8 mouse cellular contexts compared by ENCODE assay signal in genomic region chr4:135179077-135179481, GRCm38 (mm10). TPM values are rescaled to one million over a fixed set of nuclear protein-coding genes. Genes with fewer than 3 reads are reported as not detected.
DNase-seq lines count a peak whose midpoint lies in the region; ATAC-seq and TF ChIP-seq lines count a peak whose summit lies in the region.

No protein-coding gene starts in this region.

- no peak for ATAC-seq in embryonic facial prominence, embryonic 13.5 days (ENCODE audit: insufficient number of reproducible peaks, insufficient read depth, low FRiP score, low TSS enrichment, low read depth)
- no peak for ATAC-seq in lung, embryonic 14.5 days (ENCODE audit: insufficient read depth)

- no peak overlapping the region for H3K4me2 ChIP-seq in embryonic facial prominence, embryonic 13.5 days
- no peak overlapping the region for H3K4me2 ChIP-seq in lung, embryonic 14.5 days

- no peaks in the 10 kb centered on the region for H3K36me3 ChIP-seq in embryonic facial prominence, embryonic 13.5 days
- H3K36me3 ChIP-seq in embryonic facial prominence, embryonic 10.5 days (replicated peaks) = no peaks in the 10 kb centered on the region
- H3K36me3 ChIP-seq in lung, embryonic 14.5 days (ENCODE audit: insufficient read depth) = no peaks in the 10 kb centered on the region

- no peak for DNase-seq in embryonic facial prominence, embryonic 10.5 days (ENCODE audit: low spot score)
- no peak for DNase-seq in lung, embryonic 14.5 days
- no peak for DNase-seq in lung, adult 18-20 months
- peak; percentile 34 to 59 for DNase-seq in heart, postnatal 10 days
- DNase-seq in natural killer cell, adult 2 months (ENCODE audit: low spot score in 2 of 2) = peak; percentile 67 to 69
- DNase-seq in left cerebral cortex, adult 9 months (ENCODE audit: low spot score in 2 of 2) = no peak
- DNase-seq in urinary bladder, adult 18-20 months (ENCODE audit: low spot score in 2 of 2) = no peak

- intact Hi-C loops in heart, postnatal 10 days (cut with DNase I) = no loop called here

- peak overlapping the region; percentile 21; the same call in 1 of the 2 replicates for H3K9ac ChIP-seq in embryonic facial prominence, embryonic 13.5 days
- H3K9ac ChIP-seq in lung, embryonic 14.5 days = no peak overlapping the region

- peaks cover 31% of the 10 kb centered on the region for H3K4me1 ChIP-seq in embryonic facial prominence, embryonic 13.5 days
- peaks cover 30% of the 10 kb centered on the region for H3K4me1 ChIP-seq in embryonic facial prominence, embryonic 10.5 days
- H3K4me1 ChIP-seq in lung, embryonic 14.5 days (ENCODE audit: insufficient read depth) = peaks cover 7% of the 10 kb centered on the region

- no peak overlapping the region for H3K4me3 ChIP-seq in embryonic facial prominence, embryonic 13.5 days
- H3K4me3 ChIP-seq in embryonic facial prominence, embryonic 10.5 days = no peak overlapping the region
- no peak overlapping the region for H3K4me3 ChIP-seq in lung, embryonic 14.5 days (ENCODE audit: low read depth, low read length)

- peaks cover 41% of the 10 kb centered on the region for H3K27me3 ChIP-seq in embryonic facial prominence, embryonic 13.5 days
- H3K27me3 ChIP-seq in embryonic facial prominence, embryonic 10.5 days (replicated peaks; ENCODE audit: low read depth, poor library complexity, severe bottlenecking) = peaks cover 66% of the 10 kb centered on the region
- peaks cover 10% of the 10 kb centered on the region; the same call in 1 of the 2 replicates for H3K27me3 ChIP-seq in lung, embryonic 14.5 days (ENCODE audit: insufficient read depth, low read length)

- H3K27ac ChIP-seq in embryonic facial prominence, embryonic 13.5 days = no peak overlapping the region
- H3K27ac ChIP-seq in embryonic facial prominence, embryonic 10.5 days (replicated peaks) = no peak overlapping the region
- no peak overlapping the region for H3K27ac ChIP-seq in lung, embryonic 14.5 days (ENCODE audit: low read depth)

- no peaks in the 10 kb centered on the region for H3K9me3 ChIP-seq in embryonic facial prominence, embryonic 13.5 days
- H3K9me3 ChIP-seq in embryonic facial prominence, embryonic 10.5 days = no peaks in the 10 kb centered on the region
- H3K9me3 ChIP-seq in lung, embryonic 14.5 days (ENCODE audit: low read depth, low read length) = no peaks in the 10 kb centered on the region

- TF ChIP-seq CTCF in lung, embryonic 14.5 days (IDR thresholded peaks at IDR 0.05; ENCODE audit: low read depth) = peak; percentile 65

- 26% methylated on average over 5 of the region's 5 CpGs for WGBS in embryonic facial prominence, embryonic 13.5 days
- WGBS in embryonic facial prominence, embryonic 10.5 days = 18% methylated on average over 5 of the region's 5 CpGs
- WGBS in lung, embryonic 14.5 days = 26% methylated on average over 5 of the region's 5 CpGs

RNA-seq across cellular contexts. Expression of gene Runx3, which starts 58.6 kb away (rescaled TPM):
- 3.1 and 3.9 TPM in 2 replicates for polyA plus RNA-seq in embryonic facial prominence, embryonic 13.5 days (2015; fragmentation: Nextera tagmentation; extraction: Ambion mirVana)
- polyA plus RNA-seq in embryonic facial prominence, embryonic 10.5 days (2016; fragmentation: Nextera tagmentation; extraction: Ambion mirVana) = 0.04 TPM in 2 replicates
- 0.04 and 0.16 TPM in 2 replicates for polyA plus RNA-seq in lung, embryonic 14.5 days (2014; fragmentation: Nextera tagmentation; extraction: Ambion mirVana)
- total RNA-seq in heart, postnatal 10 days (2021) = under 1 TPM; 0.26 to 0.32 TPM

Comparison
In these comparisons a context has a peak if more than half of its experiments do, and no peak if none do; other contexts are left out.
1. DNase-seq: peak in heart, postnatal 10 days (2 of 2) and natural killer cell, adult 2 months (2 of 2); none in embryonic facial prominence, embryonic 10.5 days (single experiment), lung, embryonic 14.5 days (single experiment), lung, adult 18-20 months (0 of 2), left cerebral cortex, adult 9 months (0 of 2) and urinary bladder, adult 18-20 months (0 of 2).